Mouse (Mus musculus) MEL (cell line): ENCODE data around the gene Sp6. TPM values are rescaled to one million over a fixed set of nuclear protein-coding genes. Genes with fewer than 3 reads are reported as not detected.

ENCODE experiments used
- DNase-seq: peaks from one replicate; pipeline ENCODE4 v3.0.0; 2011; ENCODE audit warnings: low read depth, low spot score
- H3K27ac ChIP-seq: 2 replicates; pipeline ENCODE4 v1.5.1; 2012; ENCODE audit warnings: low read depth, mild to moderate bottlenecking, control low read depth, low read length, moderate library complexity; ENCODE audit not compliant: control insufficient read depth
- H3K27me3 ChIP-seq, 2 experiments: fragments of 150-350 bp in 1 of 2; sonication (generic) in 1 of 2; 2 replicates each; pipeline ENCODE4 v1.6.1; 2012; ENCODE audit warnings: low read length in 2 of 2, mild to moderate bottlenecking in 2 of 2, improper control_type of control experiment in 1 of 2, moderate library complexity in 1 of 2; ENCODE audit not compliant: insufficient read depth in 2 of 2, control insufficient read depth in 1 of 2
- H3K36me3 ChIP-seq, 2 experiments: 2 replicates each; pipeline ENCODE4 v1.6.1; 2012 to 2014; ENCODE audit warnings: low read length in 2 of 2, improper control_type of control experiment in 1 of 2, inconsistent platforms in 1 of 2, mild to moderate bottlenecking in 1 of 2; ENCODE audit not compliant: insufficient read depth in 2 of 2, control insufficient read depth in 1 of 2
- H3K4me1 ChIP-seq, 2 experiments: fragments of 150-350 bp in 1 of 2; sonication (generic) in 1 of 2; 2 replicates each; pipeline ENCODE4 v1.6.1; 2012; ENCODE audit warnings: low read length in 2 of 2, improper control_type of control experiment in 1 of 2, mild to moderate bottlenecking in 1 of 2; ENCODE audit not compliant: insufficient read depth in 2 of 2, control insufficient read depth in 1 of 2
- H3K4me3 ChIP-seq, 2 experiments: fragments of 150-350 bp in 1 of 2; sonication (generic) in 1 of 2; 2 replicates each; pipeline ENCODE4 v1.5.1; 2012; ENCODE audit warnings: low read depth in 2 of 2, low read length in 2 of 2, mild to moderate bottlenecking in 2 of 2, moderate library complexity in 2 of 2, control low read depth in 1 of 2, improper control_type of control experiment in 1 of 2; ENCODE audit not compliant: control insufficient read depth in 1 of 2, insufficient read depth in 1 of 2
- H3K79me2 ChIP-seq: 2 replicates; pipeline ENCODE4 v1.6.1; 2012; ENCODE audit warnings: mild to moderate bottlenecking, low read length, moderate library complexity; ENCODE audit not compliant: control insufficient read depth, poor library complexity, insufficient read depth
- H3K9ac ChIP-seq: 2 replicates; pipeline ENCODE4 v1.6.1; 2012; ENCODE audit warnings: low read depth, mild to moderate bottlenecking, control low read depth, low read length, moderate library complexity; ENCODE audit not compliant: control insufficient read depth, poor library complexity, severe bottlenecking
- H3K9me3 ChIP-seq: fragments of 150-350 bp; sonication (generic); replicated peaks from 2 replicates; pipeline ENCODE4 v1.6.1; 2012; ENCODE audit warnings: mild to moderate bottlenecking, low read length, improper control_type of control experiment, moderate library complexity; ENCODE audit not compliant: insufficient read depth
- ELF1 ChIP-seq: IDR thresholded peaks from 2 replicates; pipeline ENCODE4 v1.6.1; 2014; ENCODE audit warnings: low read depth, mild to moderate bottlenecking, inconsistent platforms, low read length, improper control_type of control experiment, moderate library complexity
- ETS1 ChIP-seq: IDR thresholded peaks from 2 replicates; pipeline ENCODE4 v1.6.1; 2012; ENCODE audit warnings: low read depth, mild to moderate bottlenecking, inconsistent platforms, low read length, improper control_type of control experiment, moderate library complexity
- GABPA ChIP-seq: IDR thresholded peaks from 2 replicates; pipeline ENCODE4 v1.6.1; 2012; ENCODE audit warnings: low read depth, mild to moderate bottlenecking, inconsistent platforms, low read length, improper control_type of control experiment, moderate library complexity
- HCFC1 ChIP-seq: IDR thresholded peaks from 2 replicates; pipeline ENCODE4 v1.6.1; 2012; ENCODE audit warnings: low read depth, mild to moderate bottlenecking, inconsistent platforms, low read length, improper control_type of control experiment, moderate library complexity
- MAFK ChIP-seq: IDR thresholded peaks from 2 replicates; pipeline ENCODE4 v1.6.1; 2011; ENCODE audit warnings: low read depth, mild to moderate bottlenecking, low read length, improper control_type of control experiment, borderline replicate concordance
- MAZ ChIP-seq: IDR thresholded peaks from 2 replicates; pipeline ENCODE4 v1.6.1; 2012; ENCODE audit warnings: low read depth, mild to moderate bottlenecking, inconsistent platforms, low read length, improper control_type of control experiment
- MYB ChIP-seq: IDR thresholded peaks from 2 replicates; pipeline ENCODE4 v1.6.1; 2011; ENCODE audit warnings: mild to moderate bottlenecking, low read depth, low read length, improper control_type of control experiment
- MYC ChIP-seq: IDR thresholded peaks from 2 replicates; pipeline ENCODE4 v1.6.1; 2011; ENCODE audit warnings: low read depth, mild to moderate bottlenecking, low read length, improper control_type of control experiment, moderate library complexity
- NRF1 ChIP-seq: IDR thresholded peaks from 2 replicates; pipeline ENCODE4 v1.6.1; 2014; ENCODE audit warnings: low read depth, mild to moderate bottlenecking, inconsistent platforms, low read length, improper control_type of control experiment, moderate library complexity; ENCODE audit not compliant: poor library complexity, insufficient read depth, severe bottlenecking
- TCF12 ChIP-seq: IDR thresholded peaks from 2 replicates; pipeline ENCODE4 v1.6.1; 2014; ENCODE audit warnings: low read depth, mild to moderate bottlenecking, inconsistent platforms, low read length, improper control_type of control experiment, moderate library complexity
- USF1 ChIP-seq: IDR thresholded peaks from 2 replicates; pipeline ENCODE4 v1.6.1; 2014; ENCODE audit warnings: low read depth, mild to moderate bottlenecking, inconsistent platforms, low read length, improper control_type of control experiment, moderate library complexity
- USF2 ChIP-seq, 2 experiments: IDR thresholded peaks; 2 replicates each; pipeline ENCODE4 v1.6.1; 2011 to 2012; ENCODE audit warnings: improper control_type of control experiment in 2 of 2, low read length in 2 of 2, borderline replicate concordance in 1 of 2, inconsistent platforms in 1 of 2, low read depth in 1 of 2, mild to moderate bottlenecking in 1 of 2; ENCODE audit not compliant: insufficient read depth in 1 of 2
- ZC3H11A ChIP-seq: IDR thresholded peaks from 2 replicates; pipeline ENCODE4 v1.6.1; 2012; ENCODE audit warnings: low read depth, mild to moderate bottlenecking, inconsistent platforms, low read length, improper control_type of control experiment
- polyA plus RNA-seq, 2 experiments: library from polyadenylated mRNA; stranded (reverse) in 1 of 2; unstranded in 1 of 2; fragments of >175 nt in 1 of 2; fragments of >200 nt in 1 of 2; gene quantifications; 2 replicates each; pipeline versions ENCODE4 v1.2.1 to v1.2.4; 2012; ENCODE audit warnings: low replicate concordance in 2 of 2, low read depth in 1 of 2; ENCODE audit not compliant: insufficient read length in 2 of 2, insufficient read depth in 1 of 2, missing spikeins in 1 of 2
- total RNA-seq: library from RNA; depleted of rRNA; stranded (reverse); fragments of 300-350 nt; gene quantifications from 2 replicates; pipeline ENCODE4 v1.2.3, GENCODE M21; 2012

The Sp6 gene
- total and polyA plus RNA-seq, 3 experiments, result 0.04 TPM; not detected in 2

GRCm38 (mm10) chr11:97065538-97066295, 52.5 kb downstream of the Sp6 start:
- Histone ChIP-seq H3K36me3 (no peaks in the 10 kb centered on the region; a peak in 2 of 4 replicates), H3K9ac (no peak overlapping the region), H3K79me2 (no peaks in the 10 kb centered on the region), H3K4me1 (no peaks in the 10 kb centered on the region), H3K27ac (no peak overlapping the region), H3K27me3 (no peaks in the 10 kb centered on the region), H3K9me3 (no peaks in the 10 kb centered on the region), H3K4me3 (no peak overlapping the region)
- TF ChIP-seq ELF1 (no peak), MAZ (no peak)
- no peak for DNase-seq

DNA sequence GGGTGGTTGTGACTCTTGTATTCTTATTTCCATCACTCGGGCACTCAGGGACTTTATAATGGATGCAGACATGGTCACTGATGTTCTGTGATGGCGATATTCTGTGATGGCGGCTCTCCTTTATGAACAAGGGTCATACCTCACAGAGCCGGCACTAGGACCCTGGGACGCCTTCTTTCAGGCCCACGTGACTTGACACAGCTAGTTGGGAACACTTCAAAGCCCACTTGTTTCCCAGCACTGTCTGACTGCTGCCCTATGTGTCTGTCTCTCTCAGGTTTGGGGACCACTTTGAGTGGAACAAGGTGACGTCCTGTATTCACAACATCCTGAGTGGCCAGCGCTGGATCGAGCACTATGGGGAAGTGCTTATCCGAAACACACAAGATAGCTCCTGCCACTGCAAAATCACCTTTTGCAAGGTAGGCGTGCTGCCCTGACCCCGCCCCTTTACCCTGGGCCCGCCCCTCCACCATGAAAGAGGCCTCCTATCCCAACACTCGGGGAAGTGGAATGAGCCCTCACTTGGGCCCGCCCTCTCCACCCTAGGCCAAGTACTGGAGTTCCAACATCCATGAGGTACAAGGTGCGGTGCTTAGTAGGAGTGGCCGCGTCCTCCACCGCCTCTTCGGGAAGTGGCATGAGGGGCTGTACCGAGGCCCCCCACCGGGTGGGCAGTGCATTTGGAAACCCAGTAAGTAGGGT, 53.6 kb downstream of the Sp6 start:
- no peak for TF ChIP-seq GABPA
- TF ChIP-seq MAFK, result no peak
- TF ChIP-seq ZC3H11A, result no peak
- no peak for TF ChIP-seq HCFC1
- no peak for TF ChIP-seq USF1
- TF ChIP-seq NRF1, result no peak
- TF ChIP-seq MYC, result no peak
- TF ChIP-seq USF2 (IDR thresholded peaks at IDR 0.05; ENCODE audit: borderline replicate concordance in 1 of 2, insufficient read depth in 1 of 2, low read depth in 1 of 2, low read length in 2 of 2), result no peak
- no peak for TF ChIP-seq ETS1
- TF ChIP-seq TCF12, result no peak
- Histone ChIP-seq H3K4me3 (no peak overlapping the region), H3K36me3 (no peaks in the 10 kb centered on the region; a peak in 2 of 4 replicates), H3K27me3 (no peaks in the 10 kb centered on the region), H3K79me2 (no peaks in the 10 kb centered on the region), H3K4me1 (no peaks in the 10 kb centered on the region), H3K9ac (no peak overlapping the region), H3K27ac (no peak overlapping the region), H3K9me3 (no peaks in the 10 kb centered on the region)
- no peak for DNase-seq

DNA sequence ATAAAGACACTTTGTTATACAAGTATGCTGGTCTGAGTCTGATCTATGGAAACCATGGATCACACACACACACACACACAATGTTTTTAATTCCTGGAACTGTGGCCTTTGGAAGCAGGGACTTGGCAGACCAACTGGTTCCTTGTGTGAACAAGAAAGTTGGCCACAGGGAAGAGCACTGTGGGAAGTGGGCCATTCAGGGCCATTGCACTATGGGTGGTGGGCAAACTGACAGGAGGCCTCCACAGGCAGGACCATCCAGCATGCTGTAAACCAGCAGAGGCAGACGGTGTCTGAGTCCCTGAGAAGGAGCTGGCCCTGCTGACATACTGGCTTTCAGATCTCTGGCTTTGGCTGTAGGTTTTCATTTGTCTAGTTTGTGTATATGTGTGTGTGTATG, 56.1 kb downstream of the Sp6 start:
- no peaks in the 10 kb centered on the region for H3K27me3 ChIP-seq
- TF ChIP-seq MYB, result no peak
- TF ChIP-seq, all 39 proteins: peak for 0
- Histone ChIP-seq H3K9me3 (no peaks in the 10 kb centered on the region), H3K27ac (no peak overlapping the region), H3K4me3 (no peak overlapping the region), H3K36me3 (no peaks in the 10 kb centered on the region; a peak in 2 of 4 replicates), H3K9ac (no peak overlapping the region), H3K4me1 (no peaks in the 10 kb centered on the region), H3K79me2 (no peaks in the 10 kb centered on the region)
- DNase-seq, result no peak
